Mouse (Mus musculus) forebrain, embryonic 15.5 days (tissue): ENCODE measurements around the gene Cradd. TPM values are rescaled to one million over a fixed set of nuclear protein-coding genes. Genes with fewer than 3 reads are reported as not detected.

Experiments used
- ATAC-seq: fragments of 200-750 bp; cut with Nextera tagmentation; replicated peaks from 2 replicates; pipeline ENCODE4 v1.8.0; 2017; ENCODE audit warnings: mild to moderate bottlenecking, moderate TSS enrichment, moderate library complexity
- H3K27ac ChIP-seq: fragments of 300-500 bp; sonication (generic); replicated peaks from 2 replicates; pipeline ENCODE4 v1.5.1; 2015; ENCODE audit warnings: mild to moderate bottlenecking, inconsistent platforms
- H3K27me3 ChIP-seq: fragments of 300-500 bp; sonication (generic); 2 replicates; pipeline ENCODE4 v1.6.1; 2015; ENCODE audit warnings: inconsistent platforms
- H3K36me3 ChIP-seq: fragments of 300-500 bp; sonication (generic); 2 replicates; pipeline ENCODE4 v1.6.1; 2015; ENCODE audit warnings: mild to moderate bottlenecking, inconsistent platforms
- H3K4me1 ChIP-seq: fragments of 300-500 bp; sonication (generic); 2 replicates; pipeline ENCODE4 v1.6.1; 2015; ENCODE audit warnings: inconsistent platforms
- H3K4me2 ChIP-seq: fragments of 300-500 bp; sonication (generic); replicated peaks from 2 replicates; pipeline ENCODE4 v1.6.1; 2015; ENCODE audit warnings: mild to moderate bottlenecking, inconsistent platforms
- H3K4me3 ChIP-seq: fragments of 300-500 bp; sonication (generic); 2 replicates; pipeline ENCODE4 v1.5.1; 2015; ENCODE audit warnings: mild to moderate bottlenecking, inconsistent platforms
- H3K9ac ChIP-seq: fragments of 300-500 bp; sonication (generic); replicated peaks from 2 replicates; pipeline ENCODE4 v1.6.1; 2015; ENCODE audit warnings: mild to moderate bottlenecking, inconsistent platforms
- H3K9me3 ChIP-seq: fragments of 300-500 bp; sonication (generic); 2 replicates; pipeline ENCODE4 v1.6.1; 2016; ENCODE audit warnings: inconsistent platforms
- WGBS: fragments of 180-500 bp; shearing (Covaris S2); methylation state at CpG from one replicate; pipeline ENCODE4 v1.1.7; 2015; ENCODE audit warnings: mixed read lengths; 5-methylcytosine and 5-hydroxymethylcytosine counted together
- polyA plus RNA-seq: library from polyadenylated mRNA; unstranded; fragments of >200 nt; fragmentation: Nextera tagmentation; extraction: Ambion mirVana; gene quantifications from 2 replicates; pipeline ENCODE4 v1.2.1, GENCODE M21; 2015

The Cradd gene
- polyA plus RNA-seq, 1 experiment from 2014 or later = 10.1 TPM

DNA sequence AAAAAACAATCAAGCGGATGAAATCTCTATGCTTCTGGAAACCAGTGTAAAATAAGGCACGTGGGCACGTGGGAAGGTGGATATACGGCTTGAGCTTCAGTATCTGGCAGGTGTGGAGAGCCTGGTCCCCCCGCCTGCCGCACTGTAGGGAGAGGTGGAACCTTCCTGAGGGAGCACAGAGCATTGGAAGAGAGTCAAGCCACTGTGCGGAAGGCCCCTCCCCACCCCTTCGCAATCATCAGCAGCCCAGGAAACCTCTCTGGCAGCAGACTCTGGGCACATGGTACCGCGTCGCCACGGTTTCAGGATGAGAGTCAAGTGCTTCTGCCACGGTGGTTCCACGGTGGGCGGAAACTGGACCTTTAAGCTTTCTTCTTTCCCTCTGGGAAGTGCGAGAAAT is 100.7 kb downstream of the Cradd start:
- Histone ChIP-seq H3K4me3 (no peak overlapping the region), H3K36me3 (no peaks in the 10 kb centered on the region), H3K27ac (no peak overlapping the region), H3K9ac (no peak overlapping the region), H3K27me3 (no peaks in the 10 kb centered on the region), H3K4me2 (no peak overlapping the region), H3K4me1 (peaks cover 10% of the 10 kb centered on the region), H3K9me3 (no peaks in the 10 kb centered on the region)
- 78% methylated on average over 16 of the region's 16 CpGs for WGBS
- ATAC-seq = no peak

DNA sequence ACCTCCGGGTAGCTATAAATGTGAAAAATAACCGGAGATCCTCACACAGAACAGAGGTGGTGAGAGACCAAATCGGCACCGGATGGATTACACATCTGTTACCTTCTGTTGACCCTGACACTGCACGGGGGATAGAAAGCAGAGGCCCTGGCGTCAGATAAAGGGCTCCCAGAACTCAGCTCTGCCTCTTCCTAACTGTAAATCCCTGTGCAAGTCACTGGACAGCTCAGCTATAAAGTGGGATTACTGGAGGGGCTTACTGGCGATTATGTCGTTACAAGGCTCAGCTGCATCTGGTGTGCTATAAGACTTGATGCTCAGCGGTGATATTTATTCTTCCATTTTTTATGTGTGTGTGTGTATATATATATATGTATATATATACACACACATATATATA is 102.0 kb downstream of the Cradd start:
- no peaks in the 10 kb centered on the region for H3K4me1 ChIP-seq
- no peak overlapping the region for H3K9ac ChIP-seq
- WGBS = 89% methylated on average over 9 of the region's 9 CpGs
- no peaks in the 10 kb centered on the region for H3K27me3 ChIP-seq
- H3K4me3 ChIP-seq = no peak overlapping the region
- H3K4me2 ChIP-seq = no peak overlapping the region
- ATAC-seq = no peak
- H3K36me3 ChIP-seq = no peaks in the 10 kb centered on the region
- H3K9me3 ChIP-seq = no peaks in the 10 kb centered on the region
- H3K27ac ChIP-seq = no peak overlapping the region

DNA sequence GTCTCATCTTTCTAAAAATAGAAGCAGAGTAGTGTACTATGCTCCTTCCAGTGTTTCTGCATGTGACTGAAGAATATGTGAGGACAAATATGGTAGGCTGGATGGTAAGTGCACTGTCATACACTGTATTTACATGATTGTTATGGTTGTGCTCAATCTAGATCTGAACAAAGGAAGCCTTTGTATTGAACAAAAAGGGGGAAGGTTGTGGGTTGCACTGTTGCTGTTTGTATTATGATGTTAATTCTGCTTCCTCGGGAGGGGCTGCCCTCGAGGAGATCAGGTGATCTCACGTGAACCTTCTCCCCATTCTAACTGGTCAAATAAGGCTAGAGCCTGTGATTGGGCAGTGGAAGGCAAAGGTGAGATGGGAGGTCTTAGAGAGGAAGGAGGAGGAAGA is 103.4 kb downstream of the Cradd start:
- Histone ChIP-seq H3K9me3 (no peaks in the 10 kb centered on the region), H3K27me3 (no peaks in the 10 kb centered on the region), H3K4me3 (no peak overlapping the region), H3K9ac (no peak overlapping the region), H3K4me1 (no peaks in the 10 kb centered on the region), H3K27ac (no peak overlapping the region), H3K4me2 (no peak overlapping the region), H3K36me3 (no peaks in the 10 kb centered on the region)
- 50% methylated on average over 3 of the region's 3 CpGs for WGBS
- no peak for ATAC-seq

DNA sequence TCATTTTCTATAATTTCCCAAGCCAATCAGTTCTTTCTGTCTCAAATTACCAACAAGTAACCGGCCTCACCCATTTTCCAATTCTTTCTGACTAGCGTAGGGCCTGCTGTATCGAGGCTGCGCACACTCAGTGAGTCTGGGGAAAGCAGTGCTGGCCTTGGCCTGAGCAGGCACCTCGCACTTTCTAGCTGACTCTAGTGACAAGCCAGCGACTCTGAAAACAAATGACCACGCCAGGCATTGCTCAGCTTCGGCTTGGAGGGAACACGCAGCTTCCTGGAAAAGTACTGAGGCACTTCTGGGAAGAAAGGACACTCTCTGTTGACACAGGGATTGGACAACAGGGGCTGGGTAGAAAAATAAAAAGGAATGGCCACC is 105.3 kb downstream of the Cradd start:
- no peak overlapping the region for H3K27ac ChIP-seq
- no peaks in the 10 kb centered on the region for H3K9me3 ChIP-seq
- H3K36me3 ChIP-seq = no peaks in the 10 kb centered on the region
- H3K4me2 ChIP-seq = no peak overlapping the region
- H3K27me3 ChIP-seq = no peaks in the 10 kb centered on the region
- no peak for ATAC-seq
- 86% methylated on average over 9 of the region's 9 CpGs for WGBS
- H3K4me1 ChIP-seq = no peaks in the 10 kb centered on the region
- H3K4me3 ChIP-seq = no peak overlapping the region
- H3K9ac ChIP-seq = no peak overlapping the region

DNA sequence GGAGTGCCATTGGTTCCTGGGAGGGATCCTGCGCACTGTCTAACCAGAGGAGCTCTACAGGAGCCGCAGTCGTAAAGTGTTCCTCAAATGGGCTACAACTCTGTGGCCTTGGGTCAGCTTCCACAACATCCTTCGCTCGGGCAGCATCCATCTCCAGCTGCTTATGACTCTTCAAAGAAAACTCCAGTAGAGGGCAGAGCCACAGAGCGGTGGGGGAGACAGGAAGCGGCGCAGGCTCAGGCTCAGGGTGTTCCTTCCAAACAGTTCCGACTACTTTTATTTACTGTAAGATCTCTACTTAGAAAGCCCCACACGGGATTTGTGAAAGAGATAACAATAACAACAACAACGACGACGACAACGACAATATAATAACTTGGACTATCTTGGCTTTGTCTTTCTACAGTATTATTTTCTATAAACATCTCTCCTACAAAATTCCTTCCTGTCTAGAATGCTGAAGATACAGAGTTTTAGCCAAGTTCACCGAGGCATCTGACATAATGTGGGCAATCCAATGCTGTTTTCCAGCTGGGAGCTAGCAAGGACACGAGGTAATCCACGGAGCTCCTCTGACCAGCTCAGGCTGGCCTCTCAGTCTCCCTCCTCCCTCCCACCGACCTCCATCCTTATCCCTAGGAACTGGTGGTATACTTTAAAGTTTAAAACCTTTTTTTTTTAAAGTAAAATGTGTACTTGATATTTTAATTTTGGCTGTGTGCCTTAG is 105.8 kb downstream of the Cradd start:
- Histone ChIP-seq H3K4me3 (no peak overlapping the region), H3K9me3 (no peaks in the 10 kb centered on the region), H3K27ac (no peak overlapping the region), H3K27me3 (no peaks in the 10 kb centered on the region), H3K36me3 (no peaks in the 10 kb centered on the region), H3K4me2 (no peak overlapping the region), H3K4me1 (no peaks in the 10 kb centered on the region), H3K9ac (no peak overlapping the region)
- WGBS = 73% methylated on average over 18 of the region's 18 CpGs
- ATAC-seq = no peak

DNA sequence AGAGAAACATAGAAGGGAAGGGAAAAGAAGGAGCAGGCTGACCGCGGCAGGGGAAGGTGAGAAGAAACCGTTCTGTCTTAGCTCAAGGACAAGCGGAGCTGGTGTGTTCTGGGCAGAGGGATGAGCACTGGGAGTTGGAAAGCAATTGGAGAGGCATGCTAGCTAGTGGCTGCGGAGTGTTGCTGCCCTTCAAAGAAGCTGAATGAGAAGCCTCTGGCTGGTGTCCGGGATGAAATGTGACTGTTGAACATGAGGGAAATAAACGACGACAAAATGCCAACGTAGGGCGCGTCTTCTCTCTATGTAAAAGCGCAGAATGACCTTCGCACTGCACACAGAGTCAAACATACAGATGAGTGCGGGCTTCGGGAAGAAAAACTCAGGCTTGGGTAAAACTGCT is 108.6 kb downstream of the Cradd start:
- H3K27ac ChIP-seq = no peak overlapping the region
- H3K4me2 ChIP-seq = no peak overlapping the region
- no peaks in the 10 kb centered on the region for H3K36me3 ChIP-seq
- WGBS = 94% methylated on average over 15 of the region's 15 CpGs
- no peaks in the 10 kb centered on the region for H3K9me3 ChIP-seq
- H3K9ac ChIP-seq = no peak overlapping the region
- no peaks in the 10 kb centered on the region for H3K27me3 ChIP-seq
- H3K4me3 ChIP-seq = no peak overlapping the region
- no peak for ATAC-seq
- H3K4me1 ChIP-seq = 0 out of 2 replicates have a peak, but pooled peaks cover 3% of the 10 kb centered on the region

DNA sequence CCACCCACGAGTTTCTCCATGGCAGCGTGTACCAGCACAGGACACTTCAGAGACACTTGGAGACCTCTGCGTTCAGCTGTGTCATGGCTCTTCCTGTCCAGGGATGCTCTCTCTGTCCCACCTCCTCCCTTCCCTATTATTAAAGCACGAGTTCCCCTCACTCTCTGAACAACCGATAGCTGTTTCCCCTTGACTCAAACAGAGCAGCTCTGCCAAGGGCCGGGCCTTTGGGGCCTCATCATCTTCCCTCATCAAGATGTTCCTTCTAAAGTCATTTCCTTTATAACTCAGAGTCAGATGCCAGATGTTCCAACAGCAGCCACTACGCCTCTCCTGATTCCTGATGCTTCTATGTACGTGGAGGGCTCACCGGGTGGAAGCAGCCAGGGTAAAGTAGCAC is 110.1 kb downstream of the Cradd start:
- H3K4me2 ChIP-seq = no peak overlapping the region
- no peak overlapping the region for H3K4me3 ChIP-seq
- H3K27ac ChIP-seq = no peak overlapping the region
- no peak for ATAC-seq
- H3K9ac ChIP-seq = no peak overlapping the region
- no peaks in the 10 kb centered on the region for H3K9me3 ChIP-seq
- no peaks in the 10 kb centered on the region for H3K27me3 ChIP-seq
- H3K4me1 ChIP-seq = 0 out of 2 replicates have a peak, but pooled peaks cover 3% of the 10 kb centered on the region
- WGBS = 91% methylated on average over 9 of the region's 9 CpGs
- H3K36me3 ChIP-seq = no peaks in the 10 kb centered on the region

DNA sequence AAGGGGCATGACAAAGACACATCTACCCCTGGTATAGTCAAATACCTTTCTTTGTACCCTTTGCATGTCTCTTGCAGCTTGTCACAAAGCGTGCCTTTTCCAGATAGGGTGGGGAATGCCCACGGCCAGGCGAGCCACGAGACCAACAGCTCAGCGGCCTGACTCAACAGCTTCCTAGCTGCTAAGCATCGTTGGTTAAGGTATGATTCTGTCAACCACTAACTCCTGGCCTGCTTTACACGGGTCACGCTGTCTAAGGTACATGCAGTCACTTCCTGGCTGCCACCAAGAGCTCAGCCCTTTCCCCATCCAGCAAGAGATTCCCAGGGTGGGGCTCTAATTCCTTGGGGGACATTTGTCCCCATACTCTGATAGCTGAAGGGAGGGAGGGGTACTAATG is 110.6 kb downstream of the Cradd start:
- no peaks in the 10 kb centered on the region for H3K27me3 ChIP-seq
- no peaks in the 10 kb centered on the region for H3K9me3 ChIP-seq
- H3K9ac ChIP-seq = no peak overlapping the region
- H3K4me2 ChIP-seq = no peak overlapping the region
- 94% methylated on average over 8 of the region's 8 CpGs for WGBS
- no peaks in the 10 kb centered on the region for H3K36me3 ChIP-seq
- 0 out of 2 replicates have a peak, but pooled peaks cover 3% of the 10 kb centered on the region for H3K4me1 ChIP-seq
- H3K4me3 ChIP-seq = no peak overlapping the region
- ATAC-seq = no peak
- no peak overlapping the region for H3K27ac ChIP-seq

DNA sequence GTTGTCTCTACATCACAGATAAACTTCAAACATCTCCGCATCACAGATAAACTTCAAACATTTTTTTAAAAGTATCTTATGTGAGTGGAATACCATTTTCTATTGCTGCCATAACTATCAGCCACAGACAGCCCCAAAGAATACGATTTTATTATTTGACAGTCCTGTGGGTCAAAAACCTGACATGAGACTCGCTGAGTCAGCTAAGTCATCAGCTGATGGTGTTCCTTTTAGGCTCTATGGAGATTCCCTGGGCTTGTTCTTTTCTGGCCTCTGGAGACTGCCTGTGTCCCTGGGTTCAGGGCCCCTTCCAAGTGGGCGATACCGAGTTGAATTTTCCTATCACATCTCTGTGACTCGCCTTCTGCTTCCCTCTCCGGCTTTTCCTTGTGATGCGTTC is 112.3 kb downstream of the Cradd start:
- Histone ChIP-seq H3K4me3 (no peak overlapping the region), H3K36me3 (no peaks in the 10 kb centered on the region), H3K27ac (no peak overlapping the region), H3K4me1 (0 out of 2 replicates have a peak, but pooled peaks cover 3% of the 10 kb centered on the region), H3K27me3 (no peaks in the 10 kb centered on the region), H3K4me2 (no peak overlapping the region), H3K9me3 (no peaks in the 10 kb centered on the region), H3K9ac (no peak overlapping the region)
- no peak for ATAC-seq
- 94% methylated on average over 8 of the region's 8 CpGs for WGBS

DNA sequence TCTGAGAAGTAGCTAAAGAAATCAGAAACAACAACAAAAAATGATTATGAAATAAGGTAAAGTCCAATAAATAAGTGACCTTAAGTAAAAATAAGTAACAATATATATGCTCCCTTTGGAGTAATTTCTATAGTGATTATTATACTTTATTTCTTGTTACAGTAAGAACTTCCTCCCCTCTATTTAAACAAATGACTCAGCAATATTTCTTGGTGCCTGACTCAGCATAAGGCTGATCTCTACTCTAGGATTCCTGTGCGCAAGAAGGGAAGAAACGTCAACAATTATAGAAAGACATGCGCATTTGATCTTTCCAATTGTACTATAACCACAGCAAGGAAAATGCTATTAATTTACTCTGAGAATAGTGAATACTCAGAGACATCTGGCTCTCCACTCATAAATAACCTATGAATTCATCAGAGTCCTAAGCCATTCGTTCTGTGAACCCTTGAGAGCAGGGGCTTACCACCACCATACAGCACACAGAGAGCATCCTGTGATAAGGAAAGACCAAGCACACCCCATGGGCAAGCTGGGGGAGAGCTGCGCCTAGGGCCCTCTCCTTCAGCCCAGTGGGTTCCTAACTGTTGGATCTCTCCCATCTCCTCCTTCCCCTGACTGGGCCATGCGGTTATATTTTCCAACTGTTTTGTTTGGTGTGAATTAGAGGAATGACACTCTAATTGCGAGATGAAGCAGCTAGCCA is 113.1 kb downstream of the Cradd start:
- Histone ChIP-seq H3K9ac (no peak overlapping the region), H3K9me3 (no peaks in the 10 kb centered on the region), H3K4me2 (no peak overlapping the region), H3K36me3 (no peaks in the 10 kb centered on the region), H3K4me1 (0 out of 2 replicates have a peak, but pooled peaks cover 3% of the 10 kb centered on the region), H3K4me3 (no peak overlapping the region), H3K27ac (no peak overlapping the region), H3K27me3 (no peaks in the 10 kb centered on the region)
- WGBS = 79% methylated on average over 7 of the region's 7 CpGs
- ATAC-seq = no peak

DNA sequence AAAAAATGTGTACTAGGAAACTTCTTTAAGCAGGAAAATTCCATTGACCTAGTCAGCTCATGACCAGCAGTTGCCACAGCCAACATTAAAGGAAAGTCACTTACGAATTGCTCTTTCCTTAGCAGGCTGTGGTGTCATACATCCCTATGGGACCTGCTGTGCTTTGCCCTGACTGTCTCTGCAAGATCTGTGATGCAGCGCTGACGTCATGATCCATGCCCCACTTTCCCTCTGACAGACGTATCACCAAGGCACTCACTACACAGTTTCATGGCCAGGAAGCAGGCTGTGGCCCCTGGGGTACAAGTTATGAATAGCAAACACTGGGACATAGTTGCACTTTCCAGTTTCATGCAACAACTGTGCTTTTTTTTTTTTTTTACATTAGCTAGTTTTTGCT is 113.8 kb downstream of the Cradd start:
- 82% methylated on average over 4 of the region's 4 CpGs for WGBS
- 0 out of 2 replicates have a peak, but pooled peaks cover 3% of the 10 kb centered on the region for H3K4me1 ChIP-seq
- no peaks in the 10 kb centered on the region for H3K36me3 ChIP-seq
- H3K9me3 ChIP-seq = no peaks in the 10 kb centered on the region
- no peak overlapping the region for H3K27ac ChIP-seq
- no peak overlapping the region for H3K4me3 ChIP-seq
- no peak overlapping the region for H3K4me2 ChIP-seq
- H3K27me3 ChIP-seq = no peaks in the 10 kb centered on the region
- no peak for ATAC-seq
- no peak overlapping the region for H3K9ac ChIP-seq

DNA sequence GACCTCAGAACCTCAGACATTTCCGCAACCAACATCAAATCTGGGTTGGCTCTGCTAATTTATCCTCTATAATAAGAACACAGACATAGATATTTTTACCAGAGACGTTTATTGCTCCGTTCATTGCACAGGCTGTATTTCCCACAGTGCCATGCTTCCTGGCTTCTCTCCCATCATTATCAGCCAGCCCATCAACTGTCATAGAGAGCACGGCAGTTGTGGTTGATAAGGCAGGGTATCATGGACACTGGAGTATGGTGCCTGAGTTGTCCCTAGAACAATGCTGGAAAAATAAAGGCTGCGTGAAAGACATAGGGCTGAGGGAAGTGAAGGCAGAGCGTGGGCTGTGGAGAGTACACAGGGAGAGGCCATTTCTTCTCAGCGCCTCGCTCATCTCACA is 116.5 kb downstream of the Cradd start:
- 89% methylated on average over 8 of the region's 8 CpGs for WGBS
- no peaks in the 10 kb centered on the region for H3K36me3 ChIP-seq

More for the DNA sequence above, 116.5 kb downstream of the Cradd start:
- Histone ChIP-seq H3K4me1 (0 out of 2 replicates have a peak, but pooled peaks cover 3% of the 10 kb centered on the region), H3K4me3 (no peak overlapping the region), H3K4me2 (no peak overlapping the region), H3K27ac (no peak overlapping the region), H3K27me3 (no peaks in the 10 kb centered on the region), H3K9ac (no peak overlapping the region), H3K9me3 (no peaks in the 10 kb centered on the region)
- no peak for ATAC-seq
